Mouse (Mus musculus) gastrocnemius, postnatal 4 days (tissue): ENCODE measurements around the gene Ntrk2. TPM values are rescaled to one million over a fixed set of nuclear protein-coding genes. Genes with fewer than 3 reads are reported as not detected.

Source experiments
- DNase-seq, 2 experiments: peaks; one replicate each; pipeline ENCODE4 v3.0.0; 2021 to 2022; ENCODE audit warnings: low spot score in 2 of 2, mixed read lengths in 2 of 2
- total RNA-seq, 2 experiments: library from RNA; stranded (reverse); gene quantifications; 2 replicates each; pipeline ENCODE4 v1.2.3; 2021

Ntrk2 gene
- total RNA-seq, 2 experiments from 2014 or later, result 21.7 to 24.8 TPM

DNA sequence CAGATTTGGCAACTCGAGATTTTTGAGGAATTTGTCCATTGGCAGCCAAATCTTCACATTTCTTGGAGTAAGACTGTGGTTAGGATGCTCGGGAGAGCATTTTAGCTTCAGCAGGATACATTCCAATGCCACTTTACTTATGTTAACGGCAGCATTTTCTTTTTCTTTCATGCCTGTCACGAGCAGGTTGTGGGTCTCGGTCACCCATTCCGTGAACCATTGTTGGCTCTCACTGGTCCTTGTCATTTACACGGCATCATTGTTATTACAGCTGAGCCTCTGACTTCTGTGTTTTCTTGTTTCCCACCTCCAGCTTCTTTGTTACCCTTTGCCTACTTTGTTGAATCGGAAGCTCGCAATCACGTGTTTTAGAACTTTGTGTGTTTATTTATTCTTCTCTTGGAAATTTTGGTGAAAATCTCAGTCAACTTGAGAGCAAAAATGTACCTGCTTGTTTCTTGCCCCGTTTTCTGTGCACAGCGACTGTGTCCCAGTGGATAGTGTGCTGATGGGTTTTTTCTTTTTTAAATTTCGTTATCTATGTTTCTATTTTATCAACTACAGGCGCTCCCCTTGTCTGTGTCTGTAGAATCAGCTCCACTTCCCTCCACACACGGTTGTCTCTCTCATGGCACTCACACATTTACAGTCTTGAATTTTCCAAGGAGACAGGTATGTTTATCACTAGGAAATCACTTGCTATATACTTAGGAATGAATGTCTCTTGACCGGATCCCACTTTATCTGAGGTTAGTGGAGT is 375.0 kb downstream of the Ntrk2 start:
- no peak for DNase-seq

DNA sequence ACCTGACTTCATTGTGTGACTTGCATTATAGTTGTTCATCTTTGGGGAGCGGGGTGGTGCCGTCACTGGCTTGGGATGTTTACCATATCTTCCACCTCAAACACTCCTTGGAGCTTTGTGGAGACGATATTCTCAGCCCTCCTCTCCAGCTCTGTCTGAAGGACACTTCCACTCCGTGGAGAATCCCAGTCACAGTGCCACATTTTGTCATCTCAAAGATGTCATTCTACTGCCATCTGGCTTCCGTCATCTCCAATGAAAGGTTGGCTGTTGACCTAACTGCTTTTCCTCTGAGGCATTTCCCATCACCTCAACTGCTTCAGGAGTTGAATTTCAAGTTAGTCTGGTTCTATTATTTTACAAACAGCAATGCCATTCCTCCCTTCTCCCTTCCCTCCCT is 376.3 kb downstream of the Ntrk2 start:
- DNase-seq, result no peak

Other genes starting within 250 kb of the Ntrk2 start
- not detected for gene Slc28a3, start 195.7 kb upstream of the Ntrk2 start, total RNA-seq